Mouse (Mus musculus): Measurements from ENCODE around the gene Adora3.

GRCm38 (mm10) chr3:105908976-105909375 is 38.3 kb downstream of the Adora3 start:
- TF ChIP-seq POLR2A (IDR thresholded peaks at IDR 0.05; ENCODE audit: extremely low read depth, insufficient read depth, low read length) = no peak
- TF ChIP-seq CTCF (IDR thresholded peaks at IDR 0.05; ENCODE audit: low read depth, low read length) = no peak

All from liver, adult 2 months (tissue).